Mouse (Mus musculus) embryonic stem cell, embryonic (primary cell): Measurements from ENCODE around the gene Aurkb.

Source experiments
- CTCF ChIA-PET, 4 experiments: fragments of 300-600 bp in 2 of 4; fragments of 350-600 bp in 2 of 4; sonication (Branson Sonifier 250); formaldehyde crosslinking; loops; one replicate each; lab custom pipeline; 2022; ENCODE audit warnings: inconsistent platforms in 2 of 4; lab: Charles Lee
- POLR2A ChIA-PET, 4 experiments: fragments of 300-600 bp in 2 of 4; fragments of 350-600 bp in 2 of 4; sonication (Branson Sonifier 250); formaldehyde crosslinking; loops; one replicate each; lab custom pipeline; 2022; ENCODE audit warnings: antibody characterized with exemption in 4 of 4, inconsistent platforms in 1 of 4; lab: Charles Lee

The Aurkb gene

DNA sequence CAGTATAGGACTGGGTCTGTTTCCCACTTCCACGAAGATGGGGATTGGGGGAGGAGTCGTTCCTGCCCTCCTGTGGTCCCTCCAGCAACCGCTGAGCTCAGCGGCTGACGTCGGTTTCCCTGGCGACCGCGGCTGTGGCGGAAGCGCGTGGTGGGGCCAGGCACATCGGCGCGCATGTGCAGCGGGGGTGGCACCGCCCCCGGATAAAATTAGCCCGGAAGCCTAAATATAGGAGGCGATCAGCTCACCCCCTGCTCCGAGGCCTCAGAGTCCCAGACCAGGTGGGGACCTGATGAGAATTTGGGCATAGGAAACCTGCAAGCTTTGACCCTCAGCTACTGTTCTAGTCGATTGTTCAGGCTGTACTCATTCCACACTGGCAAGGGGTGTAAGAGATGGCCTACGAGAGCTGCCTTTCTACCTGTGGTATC is 54.5 kb downstream of the Aurkb start:
- POLR2A ChIA-PET, result interaction anchor here (0.6 to 19.7 kb wide), 35 partner anchors 9 to 605 kb away, joined by 3 to 417 read pairs (median 5); partner anchors contain the start of genes Tmem107 (in 3 of the 4), Borcs6 (in 2 of the 4), 9130213A22Rik (in 1 of the 4) and Aloxe3 (in 1 of the 4)
- CTCF ChIA-PET, result interaction anchor here in 2 of 4 experiments (0.6 to 2.3 kb wide), 6 partner anchors 9 to 447 kb away, joined by 3 to 15 read pairs (median 4); no protein-coding TSS in a partner anchor

DNA sequence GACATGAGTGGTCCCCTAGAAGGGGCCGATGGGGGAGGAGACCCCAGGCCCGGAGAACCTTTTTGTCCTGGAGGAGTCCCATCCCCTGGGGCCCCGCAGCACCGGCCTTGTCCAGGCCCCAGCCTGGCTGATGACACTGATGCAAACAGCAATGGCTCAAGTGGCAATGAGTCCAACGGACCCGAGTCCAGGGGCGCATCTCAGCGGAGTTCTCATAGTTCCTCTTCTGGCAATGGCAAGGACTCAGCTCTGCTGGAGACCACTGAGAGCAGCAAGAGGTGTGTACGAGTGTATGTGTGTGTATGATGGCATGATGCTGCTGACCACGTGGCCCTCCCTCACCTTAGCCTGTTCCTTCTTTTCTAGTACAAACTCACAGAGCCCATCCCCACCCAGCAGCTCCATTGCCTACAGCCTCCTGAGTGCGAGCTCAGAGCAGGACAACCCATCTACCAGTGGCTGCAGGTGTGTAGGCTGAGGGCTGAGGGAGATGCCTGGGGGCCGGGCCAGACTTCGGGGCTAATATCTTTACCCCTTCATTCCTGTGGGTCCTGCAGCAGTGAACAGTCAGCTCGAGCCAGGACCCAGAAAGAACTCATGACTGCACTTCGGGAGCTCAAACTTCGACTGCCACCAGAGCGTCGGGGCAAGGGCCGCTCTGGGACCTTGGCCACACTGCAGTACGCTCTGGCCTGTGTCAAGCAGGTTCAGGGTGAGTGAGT is 55.4 kb downstream of the Aurkb start:
- ChIA-PET POLR2A (interaction anchor here in 3 of 4 experiments (0.5 to 19.7 kb wide), 23 partner anchors 9 to 604 kb away, joined by 3 to 417 read pairs (median 4); partner anchors contain the start of genes Tmem107 (in 3 of the 3), 9130213A22Rik (in 1 of the 3), Aloxe3 (in 1 of the 3) and Borcs6 (in 1 of the 3)), CTCF (interaction anchor here in 2 of 4 experiments (0.6 to 2.3 kb wide), 4 partner anchors 8 to 446 kb away, joined by 3 to 15 read pairs (median 8); no protein-coding TSS in a partner anchor)
